Mouse (Mus musculus) yolk sac, embryonic 10.5 days (tissue): ENCODE results near the gene Rnf111.
"Not testable (repeated sequence)": the region's sequence is repeated elsewhere in the genome, so short reads cannot be mapped to it uniquely, and the experiment has no call there.

Experiments
- DNase-seq: peaks from one replicate; pipeline ENCODE4 v3.0.0-alpha.2; 2017; ENCODE audit warnings: low spot score

Gene Rnf111

DNA sequence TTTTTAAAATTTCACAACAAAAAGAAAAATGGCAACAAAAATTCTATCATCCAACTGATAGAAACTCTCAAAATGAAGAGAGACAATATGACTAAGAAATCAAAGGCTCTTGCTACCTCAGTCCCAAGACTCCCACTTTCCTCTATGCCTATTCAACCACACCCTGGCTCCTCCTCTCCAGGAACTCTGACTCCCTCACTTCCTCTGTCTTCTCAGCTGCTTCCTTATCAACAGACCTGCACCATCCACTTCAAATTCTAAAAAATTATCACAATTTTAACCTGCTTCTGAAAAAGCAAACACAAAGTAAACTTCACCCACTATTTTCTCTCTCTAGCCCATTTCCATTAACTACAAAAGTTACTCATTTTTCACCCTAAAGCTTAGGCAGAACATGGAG lies 6.5 kb downstream of the Rnf111 start:
- no peak for DNase-seq

DNA sequence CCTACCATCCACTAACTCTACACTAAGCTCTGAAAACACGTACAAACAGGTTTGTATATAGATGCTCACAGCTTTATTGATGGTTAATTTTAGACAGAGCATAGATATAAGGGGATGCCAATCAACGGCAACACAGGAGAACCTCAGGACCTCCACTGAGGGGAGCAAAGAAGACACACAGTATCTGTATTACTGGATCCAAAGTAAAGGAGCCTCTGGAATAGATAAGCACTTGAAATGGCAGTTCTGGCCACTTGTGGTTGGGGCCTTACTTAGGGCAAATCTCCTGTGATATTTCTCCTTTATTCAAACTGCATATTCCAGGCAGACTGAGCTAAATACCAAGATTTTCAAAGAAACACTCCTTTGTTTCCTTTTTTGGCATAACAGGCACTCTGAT lies 10.5 kb downstream of the Rnf111 start:
- no peak for DNase-seq

DNA sequence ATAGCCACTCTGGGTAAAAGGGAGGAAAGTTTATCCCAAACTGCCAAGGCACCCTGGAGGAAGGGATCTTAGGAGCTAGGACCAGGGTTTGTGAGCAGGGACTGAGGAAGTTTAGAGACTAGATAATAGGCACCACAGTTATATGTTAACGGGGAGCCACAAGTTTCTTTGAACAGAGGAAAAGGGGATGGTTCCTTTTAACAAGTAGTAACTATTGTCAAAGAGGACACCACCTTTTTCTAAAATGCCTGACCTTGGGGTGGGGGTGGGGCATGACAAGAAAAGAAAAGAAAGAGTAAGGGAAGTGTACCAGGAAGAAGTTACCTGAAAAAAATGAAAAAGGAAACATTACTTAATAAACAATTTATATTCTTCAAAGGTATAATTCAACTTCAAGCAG lies 12.3 kb downstream of the Rnf111 start:
- DNase-seq: no peak

DNA sequence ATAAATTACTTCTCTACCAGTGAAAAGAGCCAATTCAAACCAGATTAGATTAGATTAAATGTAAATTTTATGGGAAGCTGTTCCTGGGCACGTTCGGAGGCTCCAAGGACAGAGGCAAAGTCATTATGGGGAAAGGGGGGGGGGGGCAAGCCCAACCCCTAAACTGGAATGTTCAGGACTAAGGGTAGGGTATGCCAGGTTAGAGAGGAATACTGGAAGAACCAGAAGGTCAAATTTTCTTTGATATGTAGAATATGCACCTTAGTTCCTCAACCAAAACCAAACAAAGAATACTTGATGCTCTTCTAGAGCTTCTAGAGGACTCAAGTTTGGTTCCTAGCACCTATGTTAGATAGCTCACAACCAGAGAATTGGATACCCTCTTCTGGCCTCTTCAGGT lies 16.1 kb downstream of the Rnf111 start:
- no peak for DNase-seq

DNA sequence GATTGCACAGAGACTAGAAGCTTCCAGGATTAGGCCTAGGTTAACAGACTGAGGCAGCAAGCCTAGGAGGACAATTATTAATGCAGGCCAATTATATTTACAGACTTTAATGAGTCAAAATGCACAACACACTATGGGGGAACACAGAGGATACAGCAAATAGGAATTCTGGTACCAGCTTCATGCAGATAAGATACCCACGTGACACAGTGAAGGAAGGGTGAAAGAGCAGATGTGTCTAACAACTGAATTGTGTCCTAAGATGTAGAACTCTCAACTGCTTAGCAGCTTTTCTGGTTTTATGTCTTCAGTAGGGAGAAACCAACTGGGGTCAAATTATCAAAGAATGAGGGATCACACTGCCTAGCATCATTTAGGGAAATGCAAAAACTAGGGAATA lies 17.7 kb downstream of the Rnf111 start:
- no peak for DNase-seq

DNA sequence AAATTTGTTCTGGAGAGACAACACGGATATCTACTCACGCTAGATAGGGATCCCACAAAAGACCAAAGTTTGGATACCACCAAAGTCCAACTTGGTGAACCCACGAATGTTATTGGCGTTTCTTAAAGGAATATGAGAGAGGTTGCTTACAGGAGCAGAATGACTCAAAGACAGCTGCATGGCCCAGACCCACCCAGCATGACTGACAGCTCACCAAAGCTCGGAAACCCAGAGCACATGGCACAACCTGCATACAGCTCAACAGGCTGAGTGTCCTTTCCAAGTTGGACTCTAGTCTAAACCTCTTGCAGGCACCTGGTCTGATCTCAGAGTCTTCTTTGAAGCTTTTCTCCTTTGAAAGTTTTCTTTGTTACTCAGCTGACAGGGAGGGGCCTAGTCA lies 20.0 kb downstream of the Rnf111 start:
- DNase-seq: no peak

DNA sequence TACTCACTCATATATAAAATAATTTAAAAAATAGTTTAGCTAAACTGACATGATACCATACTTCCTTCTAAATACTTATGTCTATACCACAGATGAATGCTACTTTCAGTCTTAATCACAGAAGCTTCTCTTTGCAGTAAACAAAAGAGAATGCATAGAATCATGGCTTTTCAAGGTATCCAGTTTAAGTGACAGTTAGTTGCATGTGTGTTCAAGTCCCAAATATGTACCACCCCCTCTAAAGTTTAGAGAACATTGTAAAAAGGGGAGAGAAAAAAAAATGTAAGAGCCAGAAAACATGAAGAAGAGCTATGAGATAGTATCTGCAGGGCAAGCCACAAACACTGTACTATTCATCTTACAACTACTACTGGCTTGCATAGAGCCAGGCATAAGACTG lies 21.7 kb downstream of the Rnf111 start:
- no peak for DNase-seq

DNA sequence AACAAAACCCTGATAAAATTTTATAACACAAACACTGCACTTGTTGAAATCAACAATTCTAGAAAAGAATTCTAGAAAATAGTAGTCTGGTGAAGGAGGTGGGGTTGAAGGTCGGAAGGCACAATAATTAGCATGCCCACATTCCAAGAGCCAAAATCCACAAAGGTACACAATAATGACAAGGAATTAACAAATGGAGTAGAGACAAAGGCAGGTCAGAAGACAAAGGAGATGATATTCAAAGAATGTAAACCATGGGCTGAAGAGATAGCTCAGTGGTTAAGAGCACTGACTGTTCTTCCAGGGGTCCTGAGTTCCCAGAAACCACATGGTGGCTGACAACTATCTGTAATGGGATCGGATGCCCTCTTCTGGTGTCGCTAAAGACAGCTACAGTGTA lies 26.3 kb downstream of the Rnf111 start:
- no peak for DNase-seq

DNA sequence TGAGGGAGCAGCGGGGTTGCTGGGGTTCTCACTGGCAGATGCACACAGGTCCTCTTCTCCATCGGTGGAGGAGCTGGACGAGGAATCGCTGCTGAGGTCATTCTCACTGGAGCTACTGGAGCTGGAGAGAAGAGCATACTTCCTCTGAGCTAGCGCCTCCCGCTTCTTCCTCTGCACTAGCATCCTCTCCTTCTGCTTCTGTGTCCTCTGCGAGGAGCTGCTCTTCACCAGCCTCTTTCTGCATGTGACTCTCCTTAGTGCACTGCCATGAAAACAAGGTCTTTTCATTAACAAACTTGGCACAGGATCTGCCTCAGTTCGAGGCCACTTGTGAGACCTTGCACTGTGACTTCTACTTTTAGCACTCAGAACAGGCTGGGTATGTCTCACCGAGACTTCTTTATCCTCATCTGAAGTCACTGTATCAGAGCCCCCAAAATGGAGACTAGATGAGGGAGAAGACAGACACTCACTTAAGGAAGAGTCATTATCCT lies 27.7 kb downstream of the Rnf111 start:
- no peak for DNase-seq

DNA sequence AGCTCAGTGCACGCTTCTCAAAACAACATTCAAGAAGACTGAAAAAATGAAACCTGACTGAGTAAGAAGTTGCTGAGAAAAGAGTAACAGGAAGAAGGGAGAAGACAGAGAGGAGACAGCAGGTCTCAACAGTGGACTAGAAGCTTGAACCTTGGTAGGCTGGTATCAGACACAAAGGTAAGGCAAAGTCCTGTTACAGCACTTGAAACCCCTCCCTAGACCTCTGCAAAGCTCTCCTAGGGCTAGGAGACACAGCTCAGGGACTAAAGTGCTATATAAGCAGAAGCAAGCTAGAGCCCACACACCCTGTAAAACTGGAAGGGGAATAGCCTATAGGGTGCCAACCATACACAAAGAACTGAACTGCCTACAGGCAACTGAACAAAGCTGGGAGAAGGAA lies 30.1 kb downstream of the Rnf111 start:
- peak; percentile 12 for DNase-seq

DNA sequence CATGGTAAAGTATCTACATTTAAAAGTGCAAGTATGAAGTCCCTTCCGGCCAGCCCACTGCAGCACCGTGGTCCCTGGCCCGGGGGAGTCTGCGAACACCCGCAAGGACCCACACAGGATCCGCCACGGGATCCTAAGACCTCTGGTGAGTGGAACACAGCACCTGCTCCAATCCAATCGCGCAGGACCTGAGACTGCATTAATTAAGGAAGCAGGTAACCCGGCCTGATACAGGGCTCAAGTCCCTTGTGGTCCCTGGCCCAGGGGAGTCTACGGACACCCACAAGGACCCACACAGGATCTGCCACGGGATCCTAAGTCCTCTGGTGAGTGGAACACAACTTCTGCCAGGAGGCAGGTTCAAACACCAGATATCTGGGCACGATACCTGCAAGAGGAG lies 40.4 kb downstream of the Rnf111 start:
- not testable (repeated sequence) for DNase-seq

DNA sequence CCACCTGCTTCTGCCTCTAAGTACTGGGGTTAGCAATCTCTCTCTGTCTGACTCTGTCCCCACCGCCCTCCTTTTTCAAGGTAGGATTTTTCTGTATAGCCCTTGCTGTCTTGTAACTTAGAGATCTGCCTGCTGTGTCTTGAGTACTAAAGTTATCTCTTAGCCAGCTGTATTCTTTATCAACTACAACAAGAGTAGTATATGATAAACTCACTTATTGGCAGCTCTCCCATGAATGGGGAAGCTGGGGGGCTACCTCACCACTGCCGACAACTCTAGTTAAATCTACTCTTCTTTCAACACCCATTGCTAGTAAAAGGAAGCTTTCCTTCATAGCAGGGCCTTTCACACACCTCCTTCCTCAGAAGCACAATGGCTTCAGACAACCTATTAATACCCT lies 51.2 kb downstream of the Rnf111 start:
- no peak for DNase-seq

DNA sequence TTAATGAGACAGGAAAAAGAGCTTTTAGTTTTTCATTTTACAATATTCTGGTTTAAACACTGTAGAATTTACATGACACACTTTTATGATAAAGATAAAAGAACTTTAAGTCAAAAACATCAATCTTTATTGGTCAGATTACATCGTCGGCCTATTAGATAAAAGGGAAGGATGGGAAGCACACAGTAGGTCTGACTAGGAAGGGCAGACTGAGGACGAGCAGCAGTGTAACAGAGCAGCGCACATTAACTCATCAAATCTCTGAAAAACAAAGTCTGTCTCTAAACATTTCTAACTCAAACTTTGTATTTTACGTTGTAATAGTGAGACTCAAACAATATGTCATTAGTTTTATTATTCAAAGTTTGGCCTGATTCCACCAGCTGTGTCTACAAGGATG lies 54.5 kb downstream of the Rnf111 start:
- DNase-seq: no peak

DNA sequence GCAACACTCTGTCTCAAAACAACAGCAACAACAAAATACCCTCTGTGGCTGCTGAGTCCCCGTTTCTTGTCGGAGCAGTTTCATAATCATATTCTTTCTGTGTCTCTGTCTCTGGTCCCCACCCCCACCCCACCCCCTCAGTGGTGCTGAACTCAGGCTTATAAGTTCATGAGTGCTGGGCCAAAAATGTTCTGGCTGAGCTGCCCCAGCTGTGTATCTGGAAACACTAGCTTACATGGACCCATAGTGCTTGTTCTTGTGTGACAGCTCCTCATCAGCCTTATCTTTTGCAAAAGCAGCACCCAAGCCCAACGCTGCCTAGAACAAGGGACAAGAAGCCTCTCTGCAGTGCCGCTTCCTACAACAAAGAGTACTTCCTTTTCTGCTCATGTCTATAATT lies 63.6 kb downstream of the Rnf111 start:
- no peak for DNase-seq

DNA sequence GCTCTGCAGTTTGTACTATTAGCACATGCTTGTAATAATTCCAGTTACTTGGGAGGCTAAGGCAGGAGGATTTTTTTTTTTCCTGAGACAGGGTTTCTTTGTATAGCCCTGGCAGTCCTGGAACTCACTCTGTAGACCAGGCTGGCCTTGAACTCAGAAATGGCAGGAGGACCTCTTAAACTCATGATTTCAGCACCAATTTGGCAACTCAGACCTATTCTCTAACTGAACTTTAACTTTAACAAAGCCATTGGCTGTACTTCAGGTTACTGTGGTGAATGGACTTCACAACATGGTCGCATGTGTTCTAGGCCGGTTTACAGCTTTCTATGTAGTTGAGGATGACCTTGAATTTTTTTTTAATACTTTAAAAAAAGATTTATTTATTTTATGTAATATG lies 80.9 kb downstream of the Rnf111 start:
- DNase-seq: no peak

DNA sequence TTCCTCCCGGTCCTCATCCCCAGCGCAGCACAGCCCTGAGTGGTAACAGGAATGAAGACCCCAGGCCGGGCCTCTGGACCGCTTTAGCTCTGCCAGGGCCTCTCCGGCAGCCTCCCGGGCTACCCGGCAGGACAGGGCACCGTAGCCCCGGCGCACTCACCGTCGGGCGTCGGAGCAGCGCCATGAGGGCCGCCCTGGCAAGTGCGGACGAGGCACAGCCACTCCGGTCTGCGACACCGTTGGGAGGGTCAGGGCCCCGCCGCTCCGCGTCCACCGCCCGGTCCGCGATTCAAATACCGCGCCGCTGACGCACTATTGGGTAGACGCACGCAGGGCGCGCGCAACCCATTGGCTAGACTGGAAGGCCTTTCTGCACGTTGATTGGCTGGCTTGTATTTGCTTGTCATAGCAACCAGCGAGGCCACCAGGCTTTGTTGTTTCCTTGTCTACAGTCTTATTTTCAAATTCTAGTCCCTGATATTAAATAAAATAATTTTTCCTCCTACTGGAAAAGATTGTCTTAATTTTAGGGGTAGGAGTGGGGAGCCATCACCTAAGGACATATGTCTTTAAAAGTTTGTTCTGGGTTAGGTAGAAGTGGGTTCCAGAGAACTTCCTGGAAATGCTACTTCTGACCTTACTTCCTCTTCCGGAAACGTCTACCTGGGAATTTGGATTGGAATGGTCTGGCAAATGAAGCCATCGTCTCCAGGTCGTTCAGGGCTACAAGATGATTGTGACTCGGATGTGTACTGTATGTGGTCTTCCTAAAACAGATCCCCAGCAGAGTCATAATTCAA lies 82.1 kb downstream of the Rnf111 start, which contains the start of gene Ccnb2:
Gene Ccnb2, minus strand, starts transcription at position 291 of the 800 bp plus-strand sequence.
- DNase-seq: peak; percentile 92

DNA sequence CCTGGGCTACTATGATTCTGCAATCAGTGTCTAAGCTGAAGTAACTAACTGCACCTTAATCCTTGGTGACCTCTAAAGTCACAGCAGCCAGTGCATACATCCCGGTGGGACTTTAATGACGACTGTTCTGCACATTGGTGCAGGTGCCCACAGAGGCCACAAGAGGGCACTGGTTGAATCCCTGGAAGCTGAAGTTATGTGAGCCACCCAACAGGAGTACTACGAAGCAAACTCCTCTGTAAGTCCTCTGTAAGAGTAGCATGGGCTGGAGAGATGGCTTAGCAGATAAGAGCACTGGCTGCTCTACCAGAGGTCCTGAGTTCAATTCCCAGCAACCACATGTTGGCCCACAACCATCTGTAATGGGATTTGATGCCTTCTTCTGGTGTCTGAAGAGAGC lies 87.1 kb downstream of the Rnf111 start:
- peak; percentile 11 for DNase-seq

DNA sequence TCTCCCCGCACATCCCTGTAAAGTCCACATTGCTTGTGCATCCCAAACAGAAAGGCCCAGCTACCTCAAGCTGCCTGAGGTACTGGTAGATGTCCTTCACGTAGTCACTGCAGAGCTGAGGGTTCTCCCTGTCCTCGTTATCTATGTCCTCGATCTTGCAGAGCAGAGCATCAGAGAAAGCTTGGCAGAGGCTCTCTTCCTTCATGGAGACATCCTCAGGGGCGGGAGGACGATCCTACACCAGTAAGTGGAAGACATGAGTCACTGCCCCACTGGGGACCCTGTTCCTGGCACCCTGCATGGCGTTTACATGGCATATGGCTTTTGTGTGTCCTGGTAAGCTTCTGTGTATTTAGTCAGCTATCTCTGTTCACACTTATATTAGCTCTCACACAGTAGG lies 90.5 kb downstream of the Rnf111 start:
- no peak for DNase-seq

DNA sequence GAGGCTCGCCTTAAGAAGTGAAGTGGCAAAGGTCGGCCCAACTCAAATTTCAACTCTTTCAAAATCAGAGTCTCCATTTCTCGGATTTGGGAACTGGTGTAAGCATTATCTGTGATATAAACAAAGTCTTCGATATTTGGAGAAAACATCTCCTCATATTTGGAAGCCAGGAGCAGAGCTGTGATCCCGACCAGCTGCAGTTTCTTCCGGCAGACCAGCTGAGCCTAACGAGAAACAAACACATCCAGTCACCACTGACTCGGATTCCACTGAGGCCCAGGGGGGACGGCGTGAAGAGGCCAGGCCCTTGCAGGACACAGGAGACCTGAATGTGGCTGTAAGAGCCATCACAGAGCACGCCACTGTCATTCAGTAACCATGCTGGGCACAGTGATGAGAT lies 92.9 kb downstream of the Rnf111 start:
- no peak for DNase-seq

DNA sequence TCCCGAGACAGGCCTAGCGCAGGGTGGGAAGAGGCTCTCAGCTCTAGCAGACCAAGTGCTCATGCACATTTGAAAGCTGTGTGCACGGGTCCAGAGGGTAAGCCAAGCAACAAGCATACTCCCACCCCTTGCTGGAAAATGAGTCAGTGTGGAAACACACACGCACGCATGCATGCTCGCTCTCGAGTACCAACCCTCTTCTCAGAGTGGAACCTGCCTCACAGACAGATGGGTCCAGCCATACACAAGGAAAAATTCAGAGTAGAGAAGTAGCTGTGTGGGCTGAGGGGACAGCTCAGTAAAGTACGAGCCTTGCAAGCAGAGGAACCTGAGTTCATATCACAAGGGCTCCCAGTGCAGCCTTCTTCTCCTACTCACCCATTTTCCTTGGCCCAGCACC lies 93.8 kb downstream of the Rnf111 start:
- DNase-seq: no peak

DNA sequence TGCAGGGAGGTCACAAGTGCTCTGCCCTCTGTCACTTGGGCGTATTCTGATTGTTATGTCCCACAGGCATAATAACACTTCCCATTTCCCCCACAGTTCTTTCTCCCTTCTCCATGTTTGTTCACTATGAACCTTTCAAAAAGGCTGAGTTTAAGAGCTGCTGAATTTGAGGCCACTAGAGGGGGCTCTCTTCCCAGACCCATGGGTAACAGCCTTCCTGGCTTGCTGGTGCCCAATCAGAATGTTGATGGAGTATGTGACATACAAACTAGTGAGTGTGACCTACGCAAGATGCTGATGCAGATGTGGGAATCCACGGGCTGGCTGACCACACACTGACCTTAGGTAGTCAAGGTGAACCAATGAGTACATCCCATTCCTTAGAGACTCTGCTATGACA lies 94.7 kb downstream of the Rnf111 start:
- DNase-seq: no peak

DNA sequence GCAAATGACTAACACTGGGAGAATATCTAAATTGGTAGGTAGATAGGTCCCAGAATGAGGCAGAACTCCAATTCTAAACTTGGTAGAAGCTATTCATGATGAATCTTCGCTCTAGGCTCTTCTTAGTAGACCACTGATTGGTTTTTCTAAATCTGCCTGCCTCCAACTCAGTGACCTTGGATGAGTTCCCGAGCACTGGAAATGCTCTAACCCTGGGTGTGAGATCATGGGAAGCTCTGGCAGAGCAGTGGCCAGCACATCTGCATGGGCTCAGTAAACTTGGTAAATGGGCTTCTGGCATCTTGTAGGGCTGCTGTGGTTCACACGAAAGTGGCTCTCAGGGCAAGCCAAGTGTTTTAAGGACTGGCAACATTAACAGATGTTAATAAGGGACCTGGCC lies 96.9 kb downstream of the Rnf111 start:
- DNase-seq: no peak

DNA sequence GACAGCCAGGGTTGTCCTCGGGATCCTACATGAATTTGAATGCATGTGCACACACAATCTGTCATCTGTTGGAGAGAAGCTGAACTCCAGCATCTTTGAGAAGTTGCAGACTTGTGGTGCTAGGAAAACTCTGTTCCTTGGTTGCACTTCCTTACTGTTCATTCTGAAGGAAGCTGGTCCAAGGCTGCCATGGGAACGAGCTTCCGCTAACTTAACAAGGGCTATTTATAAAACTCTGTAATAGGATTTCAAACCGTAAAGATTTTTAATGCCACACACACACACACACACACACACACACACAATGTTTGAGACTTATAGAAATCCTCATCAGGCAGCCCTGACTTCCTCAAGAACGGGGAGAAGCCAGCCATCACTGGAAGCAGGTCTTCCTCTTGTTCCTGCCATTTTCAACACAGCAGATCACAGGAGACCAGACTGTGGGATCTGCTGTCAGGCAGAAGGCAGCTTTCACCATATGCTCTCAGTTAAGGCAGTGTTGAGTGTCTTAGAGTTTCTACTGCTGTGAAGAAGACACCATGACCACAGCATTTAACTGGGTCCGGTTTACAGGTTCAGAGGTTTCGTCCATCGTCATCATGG lies 101.5 kb downstream of the Rnf111 start:
- DNase-seq: no peak

DNA sequence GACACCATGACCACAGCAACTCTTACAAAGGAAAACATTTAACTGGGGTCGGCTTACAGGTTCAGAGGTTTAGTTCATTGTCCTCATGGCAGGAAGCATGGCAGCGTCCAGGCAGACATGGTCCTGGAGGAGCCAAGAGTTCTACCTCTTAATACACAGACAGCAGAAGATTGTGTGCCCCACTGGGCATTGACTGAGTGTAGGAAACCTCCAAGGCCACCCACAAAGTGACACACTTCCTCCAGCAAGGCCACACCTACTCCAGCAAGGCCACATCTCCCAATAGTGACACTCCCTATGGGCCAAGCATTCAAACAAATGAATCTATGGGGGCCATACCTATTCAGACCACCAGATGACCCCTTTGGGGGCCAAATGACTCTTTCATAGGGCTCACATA lies 107.4 kb downstream of the Rnf111 start:
- no peak for DNase-seq
